Mouse (Mus musculus) left cerebral cortex, adult 18-20 months (tissue): ENCODE measurements around the gene Lnpep. TPM values are rescaled to one million over a fixed set of nuclear protein-coding genes. Genes with fewer than 3 reads are reported as not detected.
"Not testable (repeated sequence)": the region's sequence is repeated elsewhere in the genome, so short reads cannot be mapped to it uniquely, and the experiment has no call there.

ENCODE experiments used
- DNase-seq, 2 experiments: peaks; one replicate each; pipeline ENCODE4 v3.0.0; 2021 to 2022; ENCODE audit warnings: low spot score in 2 of 2, mixed read lengths in 1 of 2
- total RNA-seq, 2 experiments: library from RNA; stranded (reverse); gene quantifications; 2 replicates each; pipeline ENCODE4 v1.2.3; 2021

Gene Lnpep
- total RNA-seq, 2 experiments from 2014 or later: 99.9 to 105 TPM

DNA sequence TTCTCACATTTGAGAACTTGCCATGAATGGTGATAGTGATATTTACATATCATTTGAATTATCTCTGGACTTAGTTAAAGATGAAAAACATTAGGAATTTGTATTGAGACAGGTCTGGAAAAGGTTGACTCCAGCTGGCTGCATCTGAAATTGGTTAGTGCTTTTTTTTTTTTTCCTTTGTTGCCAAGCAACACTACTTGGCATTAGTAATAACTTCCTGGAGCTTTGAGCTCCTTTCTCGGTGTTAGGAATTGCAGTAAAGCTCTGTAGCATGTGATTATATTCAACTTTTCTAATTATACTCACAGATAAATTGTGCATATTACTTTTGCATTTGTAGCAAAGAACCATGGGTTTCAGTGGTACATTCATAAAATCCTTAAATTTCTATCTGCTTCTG, 126.0 kb downstream of the Lnpep start:
- no peak for DNase-seq

DNA sequence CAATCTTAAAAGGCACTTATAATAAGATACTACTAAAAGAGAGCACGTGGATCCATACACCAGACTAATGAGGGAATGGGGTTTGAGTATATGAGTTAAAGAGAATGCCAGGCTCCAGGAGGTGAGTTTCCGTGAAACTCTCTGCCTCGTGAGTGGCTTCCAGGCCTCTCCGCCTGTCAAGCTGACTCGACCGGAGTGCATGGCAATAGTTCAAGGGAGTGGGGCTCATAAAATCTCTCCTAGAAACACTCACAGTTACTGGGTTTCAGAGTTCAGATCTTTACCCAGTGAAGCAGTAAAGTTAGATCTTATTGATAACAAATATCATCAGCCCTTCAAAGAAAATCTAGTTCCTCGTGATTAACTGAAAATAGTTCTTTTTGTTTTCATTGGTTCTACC, 128.1 kb downstream of the Lnpep start:
- DNase-seq: no peak

DNA sequence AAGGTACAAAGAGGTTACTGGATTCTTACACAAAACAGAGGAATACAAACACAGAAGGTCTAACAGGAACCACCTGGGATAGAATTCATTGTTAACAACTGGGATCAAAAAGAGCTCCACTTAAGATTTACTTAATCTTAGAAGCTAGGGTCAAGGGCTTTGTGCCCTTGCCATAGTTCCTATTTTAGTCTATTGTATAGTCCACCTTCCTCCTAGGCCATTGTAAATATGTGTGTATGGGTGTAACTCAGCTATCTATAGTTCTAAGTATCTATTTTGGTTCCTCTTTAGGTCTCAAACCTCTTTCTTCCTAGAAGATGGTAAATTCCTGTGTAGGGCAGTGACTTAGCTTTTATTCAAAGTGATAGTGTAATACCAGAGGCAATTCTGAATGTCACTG, 128.6 kb downstream of the Lnpep start:
- DNase-seq: not testable (repeated sequence)

DNA sequence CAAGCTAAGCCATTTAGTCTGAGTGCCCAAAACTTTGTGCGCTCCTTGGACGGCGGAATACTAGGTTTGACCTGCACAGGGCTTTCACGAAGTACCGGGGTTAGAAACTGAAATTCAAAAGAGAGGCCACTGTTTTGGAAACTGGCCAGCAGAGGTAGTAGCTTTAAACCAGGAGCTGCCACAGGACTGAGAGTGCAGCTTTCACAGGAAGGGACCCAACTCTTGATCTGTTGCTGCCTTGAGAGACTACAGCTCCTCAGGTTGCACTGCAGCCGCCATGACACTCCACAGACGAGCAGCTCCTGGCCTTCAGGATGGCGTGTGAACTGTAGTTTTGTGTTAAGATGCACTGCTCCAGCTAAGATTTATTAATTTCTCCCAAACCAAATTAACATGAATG, 132.7 kb downstream of the Lnpep start:
- no peak for DNase-seq

DNA sequence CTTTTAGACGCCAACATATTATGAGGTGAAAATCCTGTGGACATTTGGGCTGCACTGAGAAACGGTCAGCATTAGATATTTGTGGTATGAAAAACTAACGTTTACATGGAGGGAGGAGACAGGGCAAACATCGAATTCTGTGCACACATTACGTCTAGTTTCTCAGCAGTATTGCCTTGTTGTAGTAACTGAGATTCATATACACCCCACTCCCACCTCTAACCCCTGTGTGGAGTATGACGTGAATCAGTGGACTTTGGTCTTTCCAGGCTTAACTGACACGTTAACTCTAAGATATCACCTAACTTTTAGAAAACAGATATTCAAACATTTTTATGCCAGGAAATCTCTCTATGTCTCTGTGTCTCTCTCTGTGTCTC, 133.2 kb downstream of the Lnpep start:
- DNase-seq: no peak

DNA sequence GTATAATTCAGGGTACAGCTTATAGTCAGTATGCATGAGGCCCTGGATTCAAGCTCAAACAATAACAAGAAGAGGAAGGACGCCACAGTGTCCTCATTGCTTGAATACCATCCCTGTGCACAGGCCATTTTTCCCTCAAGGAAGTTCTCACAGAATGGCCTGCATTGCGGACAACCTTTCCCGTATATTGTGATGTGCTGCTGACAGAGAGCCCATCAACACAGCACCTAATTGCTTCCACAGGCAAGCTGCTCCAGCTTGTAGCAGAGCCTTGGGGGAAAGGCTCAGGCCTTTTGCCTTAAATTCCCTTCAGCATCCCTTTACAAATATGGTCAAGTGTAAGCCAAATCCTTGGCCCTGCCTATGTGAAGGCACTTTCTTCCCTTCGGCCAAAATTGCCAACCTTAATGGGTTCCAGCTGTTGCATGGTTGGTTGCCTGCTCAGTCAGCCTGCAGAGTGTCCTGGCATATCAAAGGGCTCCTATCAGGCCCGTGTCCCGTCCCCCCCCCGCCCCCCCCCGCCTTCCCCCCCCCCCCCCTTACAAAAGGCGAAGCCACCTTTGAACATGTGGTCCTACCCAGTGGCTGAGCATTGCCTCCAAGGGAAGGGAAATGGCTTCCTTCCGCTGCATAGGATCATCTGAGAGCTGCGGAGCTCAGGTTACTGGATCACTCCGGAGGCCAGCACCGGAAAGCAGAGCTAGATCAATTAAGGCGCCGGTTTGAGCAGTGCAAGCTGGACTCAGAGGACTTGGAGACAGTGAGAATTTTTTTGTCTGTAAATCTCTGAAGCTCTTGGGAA, 133.8 kb downstream of the Lnpep start:
- no peak for DNase-seq

DNA sequence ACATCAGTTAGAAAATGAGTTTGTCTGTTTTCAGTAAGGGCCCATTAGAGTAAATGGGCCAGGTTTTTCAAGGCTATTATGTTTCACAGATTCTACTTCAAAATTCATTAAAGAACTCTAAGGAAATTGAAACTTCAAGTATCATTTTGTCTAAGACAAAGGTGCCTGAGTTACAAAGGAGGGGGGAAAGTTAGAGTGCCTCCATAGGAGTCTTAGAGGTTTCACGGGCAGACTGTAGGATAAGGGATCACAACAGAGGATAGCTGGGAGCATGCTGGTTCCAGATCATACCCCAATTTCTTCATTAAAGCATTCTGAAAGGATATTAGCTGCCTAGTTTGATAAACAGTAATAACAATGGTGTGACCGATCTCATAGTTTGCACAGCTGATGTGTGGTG, 139.1 kb downstream of the Lnpep start:
- no peak for DNase-seq

Other genes starting within 250 kb of the Lnpep start
- 10 to 100 TPM; 55.2 to 62.4 TPM for gene Lix1, start 222.4 kb downstream of the Lnpep start, total RNA-seq
- not detected for gene Vmn2r90, start 78.7 kb upstream of the Lnpep start, total RNA-seq
- gene Spaca6, start 202.1 kb upstream of the Lnpep start, total RNA-seq: 10 to 100 TPM; 81.6 to 81.8 TPM
- gene Has1, start 230.2 kb upstream of the Lnpep start, total RNA-seq: 1 to 10 TPM in 1 of 2 experiments, under 1 TPM in 1; 0.67 to 1.4 TPM